Mouse (Mus musculus) embryonic facial prominence, embryonic 13.5 days (tissue): ENCODE measurements around the gene Crebbp. TPM values are rescaled to one million over a fixed set of nuclear protein-coding genes. Genes with fewer than 3 reads are reported as not detected.

ENCODE experiments used
- ATAC-seq: fragments of 200-750 bp; cut with Nextera tagmentation; 2 replicates; pipeline ENCODE4 v1.8.0; 2017; ENCODE audit warnings: low read depth; ENCODE audit not compliant: insufficient number of reproducible peaks, insufficient read depth, low FRiP score, low TSS enrichment
- H3K27ac ChIP-seq: fragments of 300-500 bp; sonication (generic); 2 replicates; pipeline ENCODE4 v1.5.1; 2015; ENCODE audit warnings: moderate library complexity, mild to moderate bottlenecking, inconsistent platforms
- H3K27me3 ChIP-seq: fragments of 300-500 bp; sonication (generic); 2 replicates; pipeline ENCODE4 v1.6.1; 2015; ENCODE audit warnings: mild to moderate bottlenecking, inconsistent platforms
- H3K36me3 ChIP-seq: fragments of 300-500 bp; sonication (generic); 2 replicates; pipeline ENCODE4 v1.6.1; 2015; ENCODE audit warnings: mild to moderate bottlenecking, inconsistent platforms
- H3K4me1 ChIP-seq: fragments of 300-500 bp; sonication (generic); 2 replicates; pipeline ENCODE4 v1.6.1; 2015; ENCODE audit warnings: inconsistent platforms
- H3K4me2 ChIP-seq: fragments of 300-500 bp; sonication (generic); 2 replicates; pipeline ENCODE4 v1.6.1; 2015; ENCODE audit warnings: moderate library complexity, mild to moderate bottlenecking, inconsistent platforms
- H3K4me3 ChIP-seq: fragments of 300-500 bp; sonication (generic); 2 replicates; pipeline ENCODE4 v1.5.1; 2015; ENCODE audit warnings: mild to moderate bottlenecking, inconsistent platforms
- H3K9ac ChIP-seq: fragments of 300-500 bp; sonication (generic); 2 replicates; pipeline ENCODE4 v1.6.1; 2015; ENCODE audit warnings: mild to moderate bottlenecking, inconsistent platforms
- H3K9me3 ChIP-seq: fragments of 300-500 bp; sonication (generic); 2 replicates; pipeline ENCODE4 v1.6.1; 2016; ENCODE audit warnings: inconsistent platforms
- WGBS: fragments of 180-500 bp; shearing (Covaris S2); methylation state at CpG from one replicate; pipeline ENCODE4 v1.1.7; 2015; ENCODE audit warnings: mixed read lengths; 5-methylcytosine and 5-hydroxymethylcytosine counted together
- polyA plus RNA-seq: library from polyadenylated mRNA; unstranded; fragments of >200 nt; fragmentation: Nextera tagmentation; extraction: Ambion mirVana; gene quantifications from 2 replicates; pipeline ENCODE4 v1.2.1, GENCODE M21; 2015

The Crebbp gene
- polyA plus RNA-seq, 1 experiment from 2014 or later: 51.3 TPM

DNA sequence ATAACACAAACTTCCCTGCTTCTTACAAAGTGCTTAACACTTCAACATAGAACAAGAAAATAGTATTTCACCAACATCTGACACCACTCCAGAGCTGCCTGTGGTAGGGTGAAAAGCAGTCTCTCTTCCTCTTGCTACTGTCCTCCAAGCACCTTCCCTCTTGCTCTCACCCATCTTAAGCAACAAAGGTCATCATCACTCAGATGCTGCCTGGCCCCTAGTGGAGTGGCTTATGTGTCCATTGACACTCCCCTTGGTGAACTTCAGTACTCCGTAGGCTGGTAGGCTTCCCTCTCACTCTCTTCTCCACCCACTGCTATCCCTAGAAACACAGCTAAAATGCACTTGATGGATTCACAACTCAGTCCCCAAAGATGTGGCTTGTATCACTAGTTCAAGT lies 3.5 kb downstream of the Crebbp start:
- H3K9ac ChIP-seq: no peak overlapping the region
- WGBS: 74% methylated on average over 1 of the region's 1 CpGs

GRCm38 (mm10) chr16:4203592-4203991 lies 10.2 kb downstream of the Crebbp start:
- H3K27ac ChIP-seq: no peak overlapping the region
- H3K9me3 ChIP-seq: no peaks in the 10 kb centered on the region
- H3K4me2 ChIP-seq: no peak overlapping the region
- H3K4me1 ChIP-seq: peaks cover 15% of the 10 kb centered on the region
- no peak for ATAC-seq
- H3K4me3 ChIP-seq: no peak overlapping the region
- no peaks in the 10 kb centered on the region for H3K27me3 ChIP-seq
- no peak overlapping the region for H3K9ac ChIP-seq
- 97% methylated on average over 1 of the region's 1 CpGs for WGBS
- peaks cover 8% of the 10 kb centered on the region for H3K36me3 ChIP-seq

More for the DNA sequence above, 3.5 kb downstream of the Crebbp start:
- Histone ChIP-seq H3K27ac (no peak overlapping the region), H3K36me3 (peaks cover 11% of the 10 kb centered on the region), H3K4me3 (no peak overlapping the region), H3K4me1 (peaks cover 24% of the 10 kb centered on the region), H3K27me3 (peaks cover 4% of the 10 kb centered on the region; the same call in 1 of the 2 replicates), H3K4me2 (peak overlapping the region; percentile 28), H3K9me3 (no peaks in the 10 kb centered on the region)
- no peak for ATAC-seq

DNA sequence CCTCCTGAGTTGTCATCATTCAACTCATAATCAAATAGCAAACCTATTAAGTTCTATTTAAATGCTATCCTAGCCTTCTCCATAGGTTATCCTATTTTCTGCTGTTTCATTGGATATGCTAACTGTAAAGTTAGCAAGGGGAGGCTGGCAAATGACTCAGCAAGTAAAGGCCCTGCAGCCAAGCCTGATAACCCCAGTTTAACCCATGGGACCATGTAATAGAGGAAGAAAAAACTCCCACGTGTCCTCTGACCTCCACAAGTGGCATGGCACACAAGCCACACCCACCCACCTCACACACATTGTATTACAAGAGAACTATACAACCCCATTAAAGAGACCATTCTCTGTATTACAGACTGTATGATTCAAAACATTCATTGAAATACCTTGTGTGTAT lies 13.8 kb downstream of the Crebbp start:
- no peak overlapping the region for H3K4me3 ChIP-seq
- H3K4me2 ChIP-seq: no peak overlapping the region
- no peaks in the 10 kb centered on the region for H3K27me3 ChIP-seq
- no peak for ATAC-seq
- no peaks in the 10 kb centered on the region for H3K9me3 ChIP-seq
- no peak overlapping the region for H3K9ac ChIP-seq
- no peak overlapping the region for H3K27ac ChIP-seq
- H3K4me1 ChIP-seq: peaks cover 7% of the 10 kb centered on the region
- H3K36me3 ChIP-seq: peaks cover 4% of the 10 kb centered on the region; the same call in 1 of the 2 replicates
- 39% methylated on average over 1 of the region's 1 CpGs for WGBS

- 85% methylated on average over 2 of the region's 2 CpGs for WGBS
- Histone ChIP-seq H3K4me3 (no peak overlapping the region), H3K4me1 (peaks cover 7% of the 10 kb centered on the region), H3K9me3 (no peaks in the 10 kb centered on the region), H3K27me3 (no peaks in the 10 kb centered on the region), H3K36me3 (peaks cover 4% of the 10 kb centered on the region; the same call in 1 of the 2 replicates), H3K9ac (no peak overlapping the region), H3K27ac (no peak overlapping the region), H3K4me2 (no peak overlapping the region)
- no peak for ATAC-seq
Observed at GRCm38 (mm10) chr16:4199566-4199965, 14.2 kb downstream of the Crebbp start.

GRCm38 (mm10) chr16:4198004-4198403 lies 15.8 kb downstream of the Crebbp start:
- H3K9ac ChIP-seq: no peak overlapping the region
- no peak for ATAC-seq
- H3K4me3 ChIP-seq: no peak overlapping the region
- H3K36me3 ChIP-seq: no peaks in the 10 kb centered on the region
- peaks cover 7% of the 10 kb centered on the region for H3K4me1 ChIP-seq
- H3K9me3 ChIP-seq: no peaks in the 10 kb centered on the region
- no peak overlapping the region for H3K27ac ChIP-seq
- WGBS: 85% methylated on average over 4 of the region's 4 CpGs
- no peak overlapping the region for H3K4me2 ChIP-seq
- H3K27me3 ChIP-seq: no peaks in the 10 kb centered on the region

- H3K4me2 ChIP-seq: no peak overlapping the region
- H3K36me3 ChIP-seq: peaks cover 3% of the 10 kb centered on the region; the same call in 1 of the 2 replicates
- no peak overlapping the region for H3K27ac ChIP-seq
- no peak overlapping the region for H3K9ac ChIP-seq
- no peaks in the 10 kb centered on the region for H3K9me3 ChIP-seq
- WGBS: 77% methylated on average over 1 of the region's 1 CpGs
- no peak for ATAC-seq
- H3K4me3 ChIP-seq: no peak overlapping the region
- no peaks in the 10 kb centered on the region for H3K27me3 ChIP-seq
- H3K4me1 ChIP-seq: peaks cover 5% of the 10 kb centered on the region; the same call in 1 of the 2 replicates
Observed at GRCm38 (mm10) chr16:4190166-4190565, 23.6 kb downstream of the Crebbp start.

- H3K9ac ChIP-seq: no peak overlapping the region
- peaks cover 39% of the 10 kb centered on the region for H3K36me3 ChIP-seq
- no peaks in the 10 kb centered on the region for H3K9me3 ChIP-seq
- no peak overlapping the region for H3K4me2 ChIP-seq
- 0 out of 2 replicates have a peak, but pooled peaks cover 2% of the 10 kb centered on the region for H3K4me1 ChIP-seq
- ATAC-seq: no peak
- H3K4me3 ChIP-seq: no peak overlapping the region
- no peaks in the 10 kb centered on the region for H3K27me3 ChIP-seq
- WGBS: 94% methylated on average over 3 of the region's 3 CpGs
- no peak overlapping the region for H3K27ac ChIP-seq
Observed at GRCm38 (mm10) chr16:4175134-4175533, 38.7 kb downstream of the Crebbp start.

- ATAC-seq: no peak
- no peaks in the 10 kb centered on the region; the same call in 1 of the 2 replicates for H3K9me3 ChIP-seq
- no peak overlapping the region for H3K4me3 ChIP-seq
- peaks cover 24% of the 10 kb centered on the region for H3K36me3 ChIP-seq
- H3K27me3 ChIP-seq: no peaks in the 10 kb centered on the region
- 82% methylated on average over 3 of the region's 3 CpGs for WGBS
- no peak overlapping the region for H3K9ac ChIP-seq
- H3K4me1 ChIP-seq: 0 out of 2 replicates have a peak, but pooled peaks cover 2% of the 10 kb centered on the region
- no peak overlapping the region for H3K27ac ChIP-seq
- H3K4me2 ChIP-seq: no peak overlapping the region
Observed at GRCm38 (mm10) chr16:4169530-4169929, 44.3 kb downstream of the Crebbp start.

GRCm38 (mm10) chr16:4168476-4168875 lies 45.3 kb downstream of the Crebbp start:
- no peak overlapping the region for H3K4me2 ChIP-seq
- H3K9me3 ChIP-seq: no peaks in the 10 kb centered on the region; the same call in 1 of the 2 replicates
- no peak overlapping the region for H3K27ac ChIP-seq
- H3K9ac ChIP-seq: no peak overlapping the region
- H3K4me3 ChIP-seq: no peak overlapping the region
- peaks cover 24% of the 10 kb centered on the region for H3K36me3 ChIP-seq
- no peaks in the 10 kb centered on the region for H3K27me3 ChIP-seq
- 0 out of 2 replicates have a peak, but pooled peaks cover 1% of the 10 kb centered on the region for H3K4me1 ChIP-seq
- ATAC-seq: no peak
- WGBS: 92% methylated on average over 1 of the region's 1 CpGs

DNA sequence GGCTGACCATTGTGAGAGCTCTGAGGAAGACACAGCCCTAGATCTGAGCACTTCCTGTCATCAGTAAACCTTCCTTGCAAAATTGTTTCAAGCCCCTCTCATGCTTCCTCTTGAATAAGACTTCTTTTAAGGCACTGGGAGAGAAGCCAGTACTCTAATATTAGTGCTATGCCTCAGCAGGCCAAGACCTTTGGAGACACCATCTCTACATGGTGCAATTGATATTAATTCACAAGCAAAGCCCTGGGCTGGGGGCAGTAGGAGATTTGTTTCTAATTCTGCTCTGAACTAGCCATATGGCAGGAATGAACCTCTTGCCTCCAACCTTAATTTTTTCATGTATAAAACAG lies 52.9 kb downstream of the Crebbp start:
- no peaks in the 10 kb centered on the region for H3K27me3 ChIP-seq
- peak overlapping the region; percentile 60 for H3K27ac ChIP-seq
- no peak overlapping the region for H3K4me3 ChIP-seq
- no peak overlapping the region for H3K4me2 ChIP-seq
- no peak for ATAC-seq
- H3K9ac ChIP-seq: no peak overlapping the region
- peaks cover 11% of the 10 kb centered on the region for H3K36me3 ChIP-seq
- H3K9me3 ChIP-seq: no peaks in the 10 kb centered on the region
- peaks cover 11% of the 10 kb centered on the region for H3K4me1 ChIP-seq

- Histone ChIP-seq H3K36me3 (peaks cover 10% of the 10 kb centered on the region), H3K27me3 (no peaks in the 10 kb centered on the region), H3K9me3 (no peaks in the 10 kb centered on the region), H3K9ac (no peak overlapping the region), H3K4me3 (no peak overlapping the region), H3K27ac (peak overlapping the region; percentile 60), H3K4me2 (no peak overlapping the region), H3K4me1 (peaks cover 12% of the 10 kb centered on the region)
- no peak for ATAC-seq
- 75% methylated on average over 4 of the region's 4 CpGs for WGBS
Observed at GRCm38 (mm10) chr16:4160246-4160897, 53.4 kb downstream of the Crebbp start.

GRCm38 (mm10) chr16:4153121-4153520 lies 60.7 kb downstream of the Crebbp start:
- 100% methylated on average over 1 of the region's 1 CpGs for WGBS
- Histone ChIP-seq H3K36me3 (peaks cover 29% of the 10 kb centered on the region), H3K27ac (no peak overlapping the region), H3K9ac (no peak overlapping the region), H3K4me2 (no peak overlapping the region), H3K9me3 (no peaks in the 10 kb centered on the region), H3K4me1 (0 out of 2 replicates have a peak, but pooled peaks cover 3% of the 10 kb centered on the region), H3K27me3 (no peaks in the 10 kb centered on the region), H3K4me3 (no peak overlapping the region)
- no peak for ATAC-seq
